ENCODE assay signal across 13 mouse cellular contexts in genomic region chr1:93184071-93184828, GRCm38 (mm10). TPM values are rescaled to one million over a fixed set of nuclear protein-coding genes. Genes with fewer than 3 reads are reported as not detected.
A peak's percentile ranks its signal among the peaks of the same experiment; 100 is the strongest.
DNase-seq lines count a peak whose midpoint lies in the region; ATAC-seq and TF ChIP-seq lines count a peak whose summit lies in the region.
"Had no signal": no experiment of that assay in that cellular context is flagged by ENCODE, and none has a peak within 500 bp of the region (broad histone marks: within the 10 kb centered on the region; RNA-seq: fewer than 3 reads in every experiment).

No protein-coding gene starts in this region.

- peak; percentile 79 for ATAC-seq in hindbrain, embryonic 15.5 days (ENCODE audit: low FRiP score, low read depth)
- peak; percentile 68 for ATAC-seq in Patski

- H3K4me3 ChIP-seq in hindbrain, embryonic 15.5 days: no peak overlapping the region
- no peak overlapping the region for H3K4me3 ChIP-seq in hindbrain, embryonic 10.5 days
- no peak overlapping the region for H3K4me3 ChIP-seq in limb, embryonic 10.5 days
- H3K4me3 ChIP-seq: heart, adult 2 months; midbrain, embryonic 12.5 days had no signal

- no peaks in the 10 kb centered on the region for H3K36me3 ChIP-seq in hindbrain, embryonic 15.5 days
- H3K36me3 ChIP-seq in hindbrain, embryonic 10.5 days: no peaks in the 10 kb centered on the region
- no peaks in the 10 kb centered on the region for H3K36me3 ChIP-seq in limb, embryonic 10.5 days
- H3K36me3 ChIP-seq: midbrain, embryonic 12.5 days had no signal

- CTCF ChIA-PET in Patski (lab: Charles Lee): interaction anchor here (1.1 to 1.3 kb wide), 2 partner anchors 9 to 23 kb away, joined by 3 to 4 read pairs; no protein-coding TSS in a partner anchor

- POLR2A ChIA-PET in Patski (lab: Charles Lee): interaction anchor here (1.1 to 1.4 kb wide), 2 partner anchors 24 to 26 kb away, joined by 3 to 4 read pairs; no protein-coding TSS in a partner anchor

- H3K4me2 ChIP-seq in hindbrain, embryonic 15.5 days: no peak overlapping the region
- H3K4me2 ChIP-seq: midbrain, embryonic 12.5 days had no signal

- no peaks in the 10 kb centered on the region for H3K9me3 ChIP-seq in hindbrain, embryonic 15.5 days
- H3K9me3 ChIP-seq in hindbrain, embryonic 10.5 days: no peaks in the 10 kb centered on the region
- H3K9me3 ChIP-seq in limb, embryonic 10.5 days (replicated peaks): no peaks in the 10 kb centered on the region
- H3K9me3 ChIP-seq: midbrain, embryonic 12.5 days had no signal

- H3K9ac ChIP-seq in hindbrain, embryonic 15.5 days: no peak overlapping the region
- H3K9ac ChIP-seq: midbrain, embryonic 12.5 days had no signal

- no peak overlapping the region for H3K27ac ChIP-seq in hindbrain, embryonic 15.5 days (replicated peaks)
- no peak overlapping the region for H3K27ac ChIP-seq in hindbrain, embryonic 10.5 days
- H3K27ac ChIP-seq in limb, embryonic 10.5 days: 0 out of 2 replicates have a peak overlapping the region, but pooled peaks have one; percentile 59
- H3K27ac ChIP-seq: heart, adult 2 months; midbrain, embryonic 12.5 days had no signal

- peaks cover 8% of the 10 kb centered on the region; the same call in 1 of the 2 replicates for H3K4me1 ChIP-seq in hindbrain, embryonic 15.5 days (replicated peaks)
- H3K4me1 ChIP-seq in hindbrain, embryonic 10.5 days (replicated peaks): peaks cover 15% of the 10 kb centered on the region; the same call in 1 of the 2 replicates
- H3K4me1 ChIP-seq in limb, embryonic 10.5 days: peaks cover 21% of the 10 kb centered on the region
- H3K4me1 ChIP-seq: midbrain, embryonic 12.5 days had no signal

- no peak for TF ChIP-seq CTCF in Patski (IDR thresholded peaks at IDR 0.05)

- in situ Hi-C loops in Patski (cut with MboI; ENCODE audit: low pct_unique_long_range_greater_than_20kb): no loop called here

- DNase-seq in hindbrain, embryonic 10.5 days (ENCODE audit: low spot score): no peak
- peak; percentile 68 for DNase-seq in Patski (ENCODE audit: low read depth, low spot score)
- DNase-seq in cerebellum, adult 8-10 months: peak; percentile 13
- no peak for DNase-seq in limb, embryonic 10.5 days (ENCODE audit: low spot score)
- DNase-seq in c-Kit-positive CD71-positive TER-119-positive erythroid progenitor cells, embryonic 14.5 days (ENCODE audit: low spot score): no peak
- no peak for DNase-seq in adrenal gland, postnatal 25 days
- DNase-seq: heart, adult 2 months had no signal

- 0 out of 2 replicates have a peak, but pooled peaks cover 3% of the 10 kb centered on the region for H3K27me3 ChIP-seq in hindbrain, embryonic 15.5 days
- H3K27me3 ChIP-seq in hindbrain, embryonic 10.5 days (ENCODE audit: insufficient read depth, poor library complexity, severe bottlenecking): peaks cover 18% of the 10 kb centered on the region
- H3K27me3 ChIP-seq in Patski: no peaks in the 10 kb centered on the region
- H3K27me3 ChIP-seq in limb, embryonic 10.5 days (ENCODE audit: low read depth, poor library complexity, severe bottlenecking): peaks cover 9% of the 10 kb centered on the region

- 58% methylated on average over 14 of the region's 14 CpGs for WGBS in hindbrain, embryonic 15.5 days
- WGBS in hindbrain, embryonic 10.5 days: 81% methylated on average over 14 of the region's 14 CpGs
- WGBS in limb, embryonic 10.5 days: 83% methylated on average over 14 of the region's 14 CpGs

RNA-seq across cellular contexts. Expression of gene Crocc2, which starts 15.7 kb away (rescaled TPM):
- polyA plus RNA-seq in hindbrain, embryonic 15.5 days (2015; fragmentation: Nextera tagmentation; extraction: Ambion mirVana): 0.35 and 0.45 TPM in 2 replicates
- polyA plus RNA-seq in hindbrain, embryonic 10.5 days (2016; fragmentation: Nextera tagmentation; extraction: Ambion mirVana): 0.07 and 0.30 TPM in 2 replicates
- 0.30 TPM for polyA plus RNA-seq in Patski (2021)
- polyA plus RNA-seq in limb, embryonic 10.5 days (2016; fragmentation: Nextera tagmentation; extraction: Ambion mirVana): 0.33 and 0.34 TPM in 2 replicates
- total RNA-seq in adrenal gland, postnatal 25 days (2021): 0.03 TPM in 1 of 2 replicates, not detected in the other

RNA-seq across cellular contexts. Expression of gene 2310007B03Rik, which starts 23.5 kb away (rescaled TPM):
- polyA plus RNA-seq in hindbrain, embryonic 15.5 days (2015; fragmentation: Nextera tagmentation; extraction: Ambion mirVana): 0.23 and 0.28 TPM in 2 replicates
- 0.78 and 1.1 TPM in 2 replicates for polyA plus RNA-seq in hindbrain, embryonic 10.5 days (2016; fragmentation: Nextera tagmentation; extraction: Ambion mirVana)
- not detected for polyA plus RNA-seq in Patski (2021)
- polyA plus RNA-seq in limb, embryonic 10.5 days (2016; fragmentation: Nextera tagmentation; extraction: Ambion mirVana): 0.74 and 1.4 TPM in 2 replicates
- not detected in 2 replicates for total RNA-seq in adrenal gland, postnatal 25 days (2021)
- total RNA-seq: heart, adult 2 months had no signal
- polyA plus RNA-seq: cortical plate, adult 2 months had no signal

RNA-seq across cellular contexts. Expression of gene Agxt, which starts 49.2 kb away (rescaled TPM):
- not detected in 2 replicates for polyA plus RNA-seq in hindbrain, embryonic 15.5 days (2015; fragmentation: Nextera tagmentation; extraction: Ambion mirVana)
- not detected in 2 replicates for polyA plus RNA-seq in hindbrain, embryonic 10.5 days (2016; fragmentation: Nextera tagmentation; extraction: Ambion mirVana)
- not detected for polyA plus RNA-seq in Patski (2021)
- polyA plus RNA-seq in limb, embryonic 10.5 days (2016; fragmentation: Nextera tagmentation; extraction: Ambion mirVana): 0.11 TPM in 1 of 2 replicates, not detected in the other
- 3.6 TPM in 1 of 2 replicates, not detected in the other for total RNA-seq in adrenal gland, postnatal 25 days (2021)
- total RNA-seq: heart, adult 2 months had no signal
- polyA plus RNA-seq: cortical plate, adult 2 months; heart, adult 2 months; kidney, embryonic 14.5 days; limb, embryonic 14.5 days; midbrain, embryonic 12.5 days; urinary bladder, adult 2 months had no signal

RNA-seq across cellular contexts. Expression of gene Sned1, which starts 51.4 kb away (rescaled TPM):
- 11.2 and 18.6 TPM in 2 replicates for polyA plus RNA-seq in hindbrain, embryonic 15.5 days (2015; fragmentation: Nextera tagmentation; extraction: Ambion mirVana)
- polyA plus RNA-seq in hindbrain, embryonic 10.5 days (2016; fragmentation: Nextera tagmentation; extraction: Ambion mirVana): 3.4 and 3.5 TPM in 2 replicates
- polyA plus RNA-seq in Patski (2021): 48.9 TPM
- polyA plus RNA-seq in limb, embryonic 10.5 days (2016; fragmentation: Nextera tagmentation; extraction: Ambion mirVana): 12.0 and 27.8 TPM in 2 replicates
- total RNA-seq in adrenal gland, postnatal 25 days (2021): 32.5 and 34.1 TPM in 2 replicates

Comparison
In these comparisons a context has a peak if more than half of its experiments do, and no peak if none do; other contexts are left out.
1. DNase-seq: peak in Patski (single experiment) and cerebellum, adult 8-10 months (single experiment); none in hindbrain, embryonic 10.5 days (single experiment), limb, embryonic 10.5 days (single experiment), c-Kit-positive CD71-positive TER-119-positive erythroid progenitor cells, embryonic 14.5 days (single experiment) and adrenal gland, postnatal 25 days (single experiment).